Mouse (Mus musculus) heart, adult 9 months (tissue): ENCODE measurements around the gene Babam1.
A peak's percentile ranks its signal among the peaks of the same experiment; 100 is the strongest.
"Not testable (repeated sequence)": the region's sequence is repeated elsewhere in the genome, so short reads cannot be mapped to it uniquely, and the experiment has no call there.

Experiments
- DNase-seq, 2 experiments: peaks; one replicate each; pipeline ENCODE4 v3.0.0; 2022; ENCODE audit warnings: low spot score in 2 of 2

The Babam1 gene

GRCm38 (mm10) chr8:71406099-71407015 is 9.7 kb downstream of the Babam1 start:
- DNase-seq = peak in 1 of 2 experiments; percentile 50

- no peak for DNase-seq
Observed at GRCm38 (mm10) chr8:71407441-71407840, 10.8 kb downstream of the Babam1 start.

- no peak for DNase-seq
Observed at GRCm38 (mm10) chr8:71408231-71408630, 11.6 kb downstream of the Babam1 start.

GRCm38 (mm10) chr8:71411535-71412273 is 15.0 kb downstream of the Babam1 start:
- DNase-seq = no peak

GRCm38 (mm10) chr8:71422121-71422520 is 25.5 kb downstream of the Babam1 start:
- DNase-seq = no peak

- not testable (repeated sequence) for DNase-seq
Observed at GRCm38 (mm10) chr8:71432935-71433334, 36.3 kb downstream of the Babam1 start.

GRCm38 (mm10) chr8:71437041-71437440 is 40.4 kb downstream of the Babam1 start:
- no peak for DNase-seq

GRCm38 (mm10) chr8:71441404-71441803 is 44.7 kb downstream of the Babam1 start:
- DNase-seq = peak in 1 of 2 experiments; percentile 17

- no peak for DNase-seq
Observed at GRCm38 (mm10) chr8:71445096-71445495, 48.4 kb downstream of the Babam1 start.

GRCm38 (mm10) chr8:71451337-71451736 is 54.7 kb downstream of the Babam1 start:
- DNase-seq = no peak

- DNase-seq = no peak
Observed at GRCm38 (mm10) chr8:71451777-71452176, 55.1 kb downstream of the Babam1 start.

GRCm38 (mm10) chr8:71452669-71453068 is 56.0 kb downstream of the Babam1 start:
- no peak for DNase-seq
